Mouse (Mus musculus) thymus, adult 2 months (tissue): ENCODE measurements around the gene Mafg. TPM values are rescaled to one million over a fixed set of nuclear protein-coding genes. Genes with fewer than 3 reads are reported as not detected.

Experiments
- DNase-seq: peaks from one replicate; pipeline ENCODE4 v3.0.0; 2021
- H3K27ac ChIP-seq: fragments of 200-500 bp; 2 replicates; pipeline ENCODE4 v1.5.1; 2012; ENCODE audit warnings: low read length, control low read depth; ENCODE audit not compliant: control insufficient read depth, insufficient read depth
- H3K27me3 ChIP-seq: fragments of 200-500 bp; 2 replicates; pipeline ENCODE4 v1.6.1; 2012; ENCODE audit warnings: mild to moderate bottlenecking, low read length, moderate library complexity, mixed read lengths; ENCODE audit not compliant: control insufficient read depth, insufficient read depth
- H3K36me3 ChIP-seq: fragments of 200-500 bp; 2 replicates; pipeline ENCODE4 v1.6.1; 2012; ENCODE audit warnings: mild to moderate bottlenecking, low read length, moderate library complexity; ENCODE audit not compliant: control insufficient read depth, insufficient read depth
- H3K4me1 ChIP-seq: fragments of 200-500 bp; replicated peaks from 2 replicates; pipeline ENCODE4 v1.6.1; 2012; ENCODE audit warnings: low read length; ENCODE audit not compliant: control insufficient read depth, insufficient read depth
- H3K4me3 ChIP-seq: fragments of 200-500 bp; 2 replicates; pipeline ENCODE4 v1.5.1; 2012; ENCODE audit warnings: mild to moderate bottlenecking, low read length, control low read depth, moderate library complexity; ENCODE audit not compliant: control insufficient read depth, insufficient read depth
- CTCF ChIP-seq: fragments of 200-500 bp; IDR thresholded peaks from 2 replicates; pipeline ENCODE4 v1.5.1; 2012; ENCODE audit warnings: mild to moderate bottlenecking, control low read depth, low read length, moderate library complexity, borderline replicate concordance; ENCODE audit not compliant: control insufficient read depth, poor library complexity, insufficient read depth; ENCODE audit errors: extremely low read depth
- POLR2A ChIP-seq: fragments of 200-500 bp; IDR thresholded peaks from 2 replicates; pipeline ENCODE4 v1.6.1; 2012; ENCODE audit warnings: mild to moderate bottlenecking, low read length, control low read depth, moderate library complexity; ENCODE audit not compliant: control insufficient read depth, poor library complexity, insufficient read depth; ENCODE audit errors: extremely low read depth
- WGBS: fragments of 180-500 bp; shearing (Covaris S2); methylation state at CpG from one replicate; pipeline ENCODE4 v1.1.7; 2018; 5-methylcytosine and 5-hydroxymethylcytosine counted together
- polyA plus RNA-seq: library from polyadenylated mRNA; depleted of rRNA; stranded (reverse); fragments of >200 nt; gene quantifications from 2 replicates; pipeline ENCODE4 v1.2.3, GENCODE M21; 2012

The Mafg gene
- polyA plus RNA-seq, 1 experiment: 35.5 TPM

DNA sequence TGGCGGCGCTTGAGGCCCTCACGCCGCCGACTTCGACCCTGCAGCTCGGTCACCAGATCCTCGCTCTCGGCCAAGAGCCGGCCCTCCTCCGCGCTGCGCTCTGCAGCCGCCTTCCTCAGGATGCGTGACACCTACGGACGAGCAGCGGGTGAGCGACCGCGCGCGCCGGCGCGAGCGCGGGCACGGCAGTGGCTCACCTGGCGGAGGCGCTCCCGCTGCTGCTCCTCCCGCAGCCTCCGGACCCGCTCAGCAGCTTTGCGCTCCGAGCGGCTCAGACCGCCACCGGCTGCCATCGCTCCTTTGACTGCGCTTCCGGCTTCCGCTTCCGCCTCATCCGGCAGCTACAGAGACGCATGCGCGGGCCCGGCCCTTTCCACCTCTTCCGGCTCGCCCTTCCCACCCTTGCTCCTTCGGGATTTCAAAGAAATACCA is 8.7 kb downstream of the Mafg start:
- Histone ChIP-seq H3K4me1 (peaks cover 45% of the 10 kb centered on the region), H3K27me3 (no peaks in the 10 kb centered on the region), H3K36me3 (peaks cover 26% of the 10 kb centered on the region), H3K27ac (peak overlapping the region; percentile 49; the same call in 1 of the 2 replicates), H3K4me3 (peak overlapping the region; percentile 72)
- peak; percentile 86 for DNase-seq
- 0 out of 2 replicates have a peak, but pooled peaks have one; percentile 10 for TF ChIP-seq CTCF
- peak; percentile 89 for TF ChIP-seq POLR2A
- WGBS: under 1% methylated on average over 53 of the region's 53 CpGs

DNA sequence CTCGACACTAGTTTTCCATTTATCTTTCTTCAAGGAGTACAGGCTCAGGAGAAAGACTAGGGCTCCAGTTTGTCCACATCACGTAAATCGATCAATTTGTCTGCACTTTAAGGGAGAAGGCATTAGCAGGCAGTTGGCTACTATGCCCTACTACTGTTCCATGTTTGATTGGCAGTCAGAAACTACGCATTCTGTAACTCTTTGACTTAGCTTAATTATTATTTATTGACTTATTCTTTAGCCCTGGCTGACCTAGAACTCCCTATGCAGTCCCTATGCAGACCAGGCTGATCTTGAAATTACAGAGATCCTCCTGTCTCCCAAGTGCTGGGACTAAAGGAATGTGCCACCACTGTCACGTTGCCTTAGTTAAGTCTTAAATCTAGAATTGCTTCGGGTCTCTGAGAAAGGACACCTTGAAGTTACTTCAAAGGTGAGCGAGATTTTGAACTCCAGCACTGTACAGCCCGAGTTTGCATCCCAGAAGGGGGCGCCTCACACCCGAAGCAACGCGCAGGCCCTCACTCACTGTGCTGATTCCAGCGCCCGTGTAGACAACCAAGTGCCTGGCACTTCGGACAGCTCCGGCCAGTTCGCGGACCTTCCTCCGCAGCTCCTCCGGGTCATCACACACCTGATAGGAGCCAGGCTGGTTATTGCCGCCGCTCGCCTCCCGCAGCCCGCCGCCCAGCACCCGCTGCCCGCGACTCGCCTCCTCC is 9.3 kb downstream of the Mafg start:
- DNase-seq: peak; percentile 84
- 13% methylated on average over 30 of the region's 30 CpGs for WGBS
- H3K27me3 ChIP-seq: no peaks in the 10 kb centered on the region
- peaks cover 40% of the 10 kb centered on the region for H3K4me1 ChIP-seq
- peaks cover 26% of the 10 kb centered on the region for H3K36me3 ChIP-seq
- TF ChIP-seq POLR2A (no peak), CTCF (peak; percentile 75; the same call in 1 of the 2 replicates)
- H3K4me3 ChIP-seq: peak overlapping the region; percentile 72
- 0 out of 2 replicates have a peak overlapping the region, but pooled peaks have one; percentile 17 for H3K27ac ChIP-seq

GRCm38 (mm10) chr11:120622805-120623204 is 10.6 kb downstream of the Mafg start:
- Histone ChIP-seq H3K4me3 (no peak overlapping the region), H3K36me3 (peaks cover 32% of the 10 kb centered on the region), H3K4me1 (peaks cover 34% of the 10 kb centered on the region), H3K27ac (no peak overlapping the region), H3K27me3 (no peaks in the 10 kb centered on the region)
- TF ChIP-seq CTCF: no peak
- TF ChIP-seq POLR2A: no peak
- WGBS: 95% methylated on average over 6 of the region's 6 CpGs
- DNase-seq: no peak

- Histone ChIP-seq H3K27me3 (no peaks in the 10 kb centered on the region), H3K27ac (no peak overlapping the region), H3K4me1 (peaks cover 20% of the 10 kb centered on the region), H3K36me3 (peaks cover 32% of the 10 kb centered on the region), H3K4me3 (no peak overlapping the region)
- DNase-seq: no peak
- no peak for TF ChIP-seq CTCF
- no peak for TF ChIP-seq POLR2A
- WGBS: 96% methylated on average over 14 of the region's 14 CpGs
Observed at GRCm38 (mm10) chr11:120620195-120620594, 13.2 kb downstream of the Mafg start.

GRCm38 (mm10) chr11:120618619-120619535 is 14.5 kb downstream of the Mafg start:
- Histone ChIP-seq H3K4me1 (peaks cover 18% of the 10 kb centered on the region), H3K27me3 (no peaks in the 10 kb centered on the region), H3K36me3 (peaks cover 32% of the 10 kb centered on the region), H3K27ac (no peak overlapping the region), H3K4me3 (no peak overlapping the region)
- DNase-seq: no peak
- TF ChIP-seq CTCF (no peak), POLR2A (no peak)
- 98% methylated on average over 25 of the region's 25 CpGs for WGBS

GRCm38 (mm10) chr11:120617519-120618112 is 15.8 kb downstream of the Mafg start, which contains the start of gene Pcyt2:
Pcyt2 (minus strand) TSS chr11:120617936.
- Histone ChIP-seq H3K36me3 (peaks cover 25% of the 10 kb centered on the region), H3K4me3 (peak within 1 kb of the TSS; percentile 73), H3K27ac (no peak within 1 kb of the TSS), H3K27me3 (no peaks in the 10 kb centered on the region), H3K4me1 (peaks cover 11% of the 10 kb centered on the region)
- under 1% methylated on average over 56 of the region's 56 CpGs for WGBS
- TF ChIP-seq CTCF (no peak), POLR2A (peak; percentile 68; the same call in 1 of the 2 replicates)
- peak; percentile 92 for DNase-seq
